Mouse (Mus musculus): ENCODE results near the gene Eogt.

- TF ChIP-seq POLR2A (IDR thresholded peaks at IDR 0.05; ENCODE audit: low read depth, low read length) (no peak; the same call in 1 of the 2 replicates), CTCF (IDR thresholded peaks at IDR 0.05; ENCODE audit: borderline replicate concordance, insufficient read depth, low read length) (no peak)
Measured at GRCm38 (mm10) chr6:97179367-97179828, 30.4 kb upstream of the Eogt start.
